Mouse (Mus musculus): ENCODE results near the gene Fndc3b.

Gene Fndc3b

GRCm38 (mm10) chr3:27592728-27593484 is 118.2 kb downstream of the Fndc3b start:
- DNase-seq (ENCODE audit: low read depth, low spot score) = no peak

- no peak for DNase-seq (ENCODE audit: low read depth, low spot score)
These were observed 120.3 kb downstream of the Fndc3b start for GRCm38 (mm10) chr3:27590823-27591222.

GRCm38 (mm10) chr3:27589305-27589704 is 121.8 kb downstream of the Fndc3b start:
- no peak for DNase-seq (ENCODE audit: low read depth, low spot score)

- no peak for DNase-seq (ENCODE audit: low read depth, low spot score)
These were observed 122.5 kb downstream of the Fndc3b start for GRCm38 (mm10) chr3:27588604-27589003.

GRCm38 (mm10) chr3:27584607-27585605 is 126.2 kb downstream of the Fndc3b start:
- no peak for DNase-seq (ENCODE audit: low read depth, low spot score)

GRCm38 (mm10) chr3:27581931-27582840 is 128.9 kb downstream of the Fndc3b start:
- DNase-seq (ENCODE audit: low read depth, low spot score) = peak; percentile 54

- DNase-seq (ENCODE audit: low read depth, low spot score) = no peak
These were observed 130.2 kb downstream of the Fndc3b start for GRCm38 (mm10) chr3:27580956-27581355.

- no peak for DNase-seq (ENCODE audit: low read depth, low spot score)
These were observed 131.1 kb downstream of the Fndc3b start for GRCm38 (mm10) chr3:27579894-27580613.

GRCm38 (mm10) chr3:27579229-27579628 is 131.9 kb downstream of the Fndc3b start:
- no peak for DNase-seq (ENCODE audit: low read depth, low spot score)

GRCm38 (mm10) chr3:27577349-27578025 is 133.6 kb downstream of the Fndc3b start:
- DNase-seq (ENCODE audit: low read depth, low spot score) = no peak

- DNase-seq (ENCODE audit: low read depth, low spot score) = no peak
These were observed 136.9 kb downstream of the Fndc3b start for GRCm38 (mm10) chr3:27574241-27574640.

- DNase-seq (ENCODE audit: low read depth, low spot score) = no peak
These were observed 137.6 kb downstream of the Fndc3b start for GRCm38 (mm10) chr3:27573458-27573857.

- no peak for DNase-seq (ENCODE audit: low read depth, low spot score)
These were observed 138.8 kb downstream of the Fndc3b start for GRCm38 (mm10) chr3:27572305-27572704.

GRCm38 (mm10) chr3:27565314-27565713 is 145.8 kb downstream of the Fndc3b start:
- no peak for DNase-seq (ENCODE audit: low read depth, low spot score)

- no peak for DNase-seq (ENCODE audit: low read depth, low spot score)
These were observed 148.0 kb downstream of the Fndc3b start for GRCm38 (mm10) chr3:27563047-27563624.

GRCm38 (mm10) chr3:27562476-27562875 is 148.6 kb downstream of the Fndc3b start:
- no peak for DNase-seq (ENCODE audit: low read depth, low spot score)

- peak; percentile 50 for DNase-seq (ENCODE audit: low read depth, low spot score)
These were observed 149.2 kb downstream of the Fndc3b start for GRCm38 (mm10) chr3:27561921-27562320.

GRCm38 (mm10) chr3:27559316-27559715 is 151.8 kb downstream of the Fndc3b start:
- DNase-seq (ENCODE audit: low read depth, low spot score) = no peak

GRCm38 (mm10) chr3:27557100-27558004 is 153.8 kb downstream of the Fndc3b start:
- DNase-seq (ENCODE audit: low read depth, low spot score) = no peak
